Mouse (Mus musculus) liver, embryonic 16.5 days (tissue): Measurements from ENCODE around the gene Hectd1. TPM values are rescaled to one million over a fixed set of nuclear protein-coding genes. Genes with fewer than 3 reads are reported as not detected.

ENCODE experiments used
- ATAC-seq: fragments of 200-750 bp; cut with Nextera tagmentation; 2 replicates; pipeline ENCODE4 v1.8.0; 2017; ENCODE audit warnings: low read depth, mild to moderate bottlenecking, moderate number of reproducible peaks, moderate library complexity
- H3K27ac ChIP-seq: fragments of 300-500 bp; sonication (generic); 2 replicates; pipeline ENCODE4 v1.5.1; 2014; ENCODE audit warnings: mild to moderate bottlenecking, low read length
- H3K27me3 ChIP-seq: fragments of 300-500 bp; sonication (generic); 2 replicates; pipeline ENCODE4 v1.6.1; 2014; ENCODE audit warnings: low read depth, low read length, mixed read lengths; ENCODE audit not compliant: control insufficient read depth, insufficient read depth
- H3K36me3 ChIP-seq: fragments of 300-500 bp; sonication (generic); 2 replicates; pipeline ENCODE4 v1.6.1; 2014; ENCODE audit warnings: mild to moderate bottlenecking; ENCODE audit not compliant: control insufficient read depth, insufficient read depth
- H3K4me1 ChIP-seq: fragments of 300-500 bp; sonication (generic); 2 replicates; pipeline ENCODE4 v1.6.1; 2014; ENCODE audit warnings: low read depth, low read length, mixed read lengths; ENCODE audit not compliant: control insufficient read depth
- H3K4me2 ChIP-seq: fragments of 300-500 bp; sonication (generic); 2 replicates; pipeline ENCODE4 v1.6.1; 2014; ENCODE audit warnings: low read depth, low read length, mixed read lengths
- H3K4me3 ChIP-seq: fragments of 300-500 bp; sonication (generic); 2 replicates; pipeline ENCODE4 v1.5.1; 2014; ENCODE audit warnings: low read depth, mild to moderate bottlenecking, low read length
- H3K9ac ChIP-seq: fragments of 300-500 bp; sonication (generic); 2 replicates; pipeline ENCODE4 v1.6.1; 2014; ENCODE audit warnings: low read depth, low read length
- H3K9me3 ChIP-seq: fragments of 300-500 bp; sonication (generic); replicated peaks from 2 replicates; pipeline ENCODE4 v1.6.1; 2016; ENCODE audit warnings: low read length; ENCODE audit not compliant: control insufficient read depth
- WGBS: fragments of 180-500 bp; shearing (Covaris S2); extraction: QIAGEN DNeasy Blood & Tissue Kit; methylation state at CpG from one replicate; pipeline ENCODE4 v1.1.7; 2014; ENCODE audit not compliant: insufficient replicate concordance; 5-methylcytosine and 5-hydroxymethylcytosine counted together
- polyA plus RNA-seq: library from polyadenylated mRNA; unstranded; fragments of >200 nt; fragmentation: Nextera tagmentation; extraction: Ambion mirVana; gene quantifications from 2 replicates; pipeline ENCODE4 v1.2.1, GENCODE M21; 2015

Gene Hectd1
- polyA plus RNA-seq, 1 experiment from 2014 or later: 24.6 TPM

DNA sequence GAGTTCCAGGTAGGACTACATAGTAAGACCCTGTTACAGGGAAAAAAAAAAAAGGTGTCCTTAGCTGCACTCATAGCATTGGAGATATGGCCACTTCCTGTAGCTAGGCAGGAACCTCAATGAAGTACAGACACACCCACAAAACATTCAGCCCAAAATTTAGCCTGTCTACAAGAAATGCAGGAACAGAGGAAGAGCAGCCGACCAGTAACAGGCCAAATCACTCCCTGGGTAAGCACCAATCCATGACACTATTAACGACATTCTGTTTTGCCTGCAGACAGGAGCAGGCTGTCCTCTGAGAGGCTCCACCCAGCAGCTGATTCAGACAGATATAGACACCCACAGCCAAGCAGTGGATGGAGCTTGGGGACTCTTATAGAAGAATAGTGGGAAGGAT, 8.1 kb downstream of the Hectd1 start:
- Histone ChIP-seq H3K4me3 (peak overlapping the region; percentile 21; the same call in 1 of the 2 replicates), H3K27me3 (no peaks in the 10 kb centered on the region), H3K4me2 (peak overlapping the region; percentile 52), H3K9ac (no peak overlapping the region), H3K9me3 (no peaks in the 10 kb centered on the region), H3K27ac (peak overlapping the region; percentile 77), H3K36me3 (peaks cover 16% of the 10 kb centered on the region), H3K4me1 (peaks cover 52% of the 10 kb centered on the region)
- peak; percentile 81 for ATAC-seq
- 15% methylated on average over 2 of the region's 2 CpGs for WGBS

DNA sequence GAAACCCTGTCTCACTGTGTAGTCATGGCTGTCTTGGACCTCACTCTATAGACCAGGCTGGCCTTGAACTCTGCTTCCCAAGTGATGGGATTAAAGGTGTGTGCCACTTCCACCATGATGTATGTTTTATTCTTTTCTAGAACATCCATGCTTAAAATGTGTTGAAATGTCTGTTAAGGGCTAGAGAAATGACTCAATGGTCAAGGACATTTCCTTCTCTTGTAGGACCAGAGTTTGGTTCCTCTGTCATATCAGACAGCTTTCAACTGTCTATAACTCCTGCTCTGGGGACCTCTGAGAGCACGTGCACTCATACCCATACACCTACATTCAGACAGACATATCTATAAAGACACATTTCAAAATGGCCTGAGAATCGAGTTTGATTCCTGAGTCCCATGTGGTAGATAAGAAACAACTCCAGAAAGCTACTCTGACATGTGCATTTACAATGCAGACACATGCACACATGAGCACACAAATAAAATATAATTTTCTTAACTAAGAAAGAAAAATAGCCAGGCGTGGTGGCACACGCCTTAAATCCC, 9.3 kb downstream of the Hectd1 start:
- Histone ChIP-seq H3K36me3 (peaks cover 15% of the 10 kb centered on the region), H3K9ac (no peak overlapping the region), H3K9me3 (no peaks in the 10 kb centered on the region), H3K4me2 (peak overlapping the region; percentile 4; the same call in 1 of the 2 replicates), H3K4me3 (no peak overlapping the region), H3K27ac (peak overlapping the region; percentile 47), H3K27me3 (no peaks in the 10 kb centered on the region), H3K4me1 (peaks cover 49% of the 10 kb centered on the region)
- ATAC-seq: peak; percentile 51
- WGBS: 39% methylated on average over 4 of the region's 4 CpGs

DNA sequence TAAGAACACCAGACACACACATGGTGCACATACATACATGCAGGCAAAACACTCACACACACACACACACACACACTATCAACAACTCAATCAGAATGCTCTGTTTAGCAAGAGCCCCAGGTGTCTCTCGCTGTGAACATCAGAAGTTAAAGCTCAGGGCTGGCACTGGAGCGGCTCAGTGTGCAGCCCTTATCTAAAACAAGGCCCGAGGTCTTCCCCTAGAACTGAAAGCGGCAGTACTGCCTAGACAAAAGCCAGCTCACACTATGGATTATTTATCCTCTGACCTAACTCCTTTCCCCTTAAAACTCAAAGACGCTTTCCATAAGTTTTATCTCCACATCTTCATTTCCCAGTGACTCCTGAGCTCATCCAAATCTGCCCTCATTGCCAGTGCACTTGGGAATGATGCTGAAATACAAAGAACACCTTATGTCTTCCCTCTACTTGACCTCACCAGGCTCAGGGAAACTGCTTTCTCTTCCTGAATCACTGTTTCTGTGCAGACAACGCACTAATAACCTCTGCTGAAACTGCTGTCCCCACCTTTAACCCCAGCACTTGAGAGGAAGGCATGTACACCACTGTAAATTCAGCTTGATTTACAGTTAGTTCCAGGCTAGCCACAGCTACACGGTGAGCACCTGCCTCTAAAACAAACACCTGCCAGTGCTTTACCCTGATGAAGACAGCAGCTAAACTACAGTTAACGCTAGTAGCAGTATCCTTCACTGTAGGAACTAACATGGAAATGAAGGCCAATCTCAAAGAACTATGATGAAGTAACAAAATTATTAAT, 11.3 kb downstream of the Hectd1 start:
- 45% methylated on average over 8 of the region's 8 CpGs for WGBS
- Histone ChIP-seq H3K9ac (0 out of 2 replicates have a peak overlapping the region, but pooled peaks have one; percentile 3), H3K4me3 (no peak overlapping the region), H3K9me3 (no peaks in the 10 kb centered on the region), H3K27me3 (no peaks in the 10 kb centered on the region), H3K4me1 (peaks cover 46% of the 10 kb centered on the region), H3K27ac (peak overlapping the region; percentile 12; the same call in 1 of the 2 replicates), H3K36me3 (peaks cover 6% of the 10 kb centered on the region; the same call in 1 of the 2 replicates), H3K4me2 (peak overlapping the region; percentile 23; the same call in 1 of the 2 replicates)
- ATAC-seq: no peak

DNA sequence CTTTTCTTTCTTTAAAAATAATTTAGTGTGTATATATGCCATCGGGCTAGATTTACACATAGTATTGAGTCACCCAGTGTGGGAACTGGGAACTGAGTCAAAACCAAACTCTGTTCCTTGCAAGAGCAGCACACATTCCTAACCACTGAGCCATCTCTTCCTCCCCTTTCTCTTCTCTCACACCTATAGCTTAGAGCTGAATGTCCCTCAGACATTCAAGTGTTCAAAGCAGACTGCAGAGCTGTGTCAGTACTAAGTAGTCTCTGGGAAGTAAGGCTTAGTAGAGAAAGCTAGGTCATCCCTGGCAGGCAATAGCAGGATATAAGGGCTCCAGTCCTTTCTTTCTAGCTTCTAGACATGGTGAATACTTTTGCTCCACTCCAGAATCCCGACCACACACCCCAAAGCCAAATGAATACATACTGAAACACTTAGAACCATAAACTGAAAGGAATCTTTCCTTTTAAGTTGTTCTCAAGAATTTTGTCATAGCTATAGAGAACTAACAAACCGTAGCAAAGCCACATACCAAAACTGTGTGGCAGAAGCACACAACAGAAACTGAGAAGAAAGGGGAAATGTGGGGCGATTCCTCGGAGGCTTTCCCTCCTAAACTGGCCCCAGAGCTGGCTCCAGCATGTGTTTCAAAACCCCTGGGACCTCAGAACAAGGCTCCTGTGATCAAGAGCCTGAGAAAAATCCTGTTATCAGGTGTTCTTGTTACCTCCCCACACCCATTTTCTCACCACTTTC, 17.8 kb downstream of the Hectd1 start:
- Histone ChIP-seq H3K27ac (no peak overlapping the region), H3K4me2 (no peak overlapping the region), H3K9me3 (no peaks in the 10 kb centered on the region), H3K36me3 (peaks cover 12% of the 10 kb centered on the region), H3K9ac (no peak overlapping the region), H3K27me3 (no peaks in the 10 kb centered on the region), H3K4me3 (no peak overlapping the region), H3K4me1 (peaks cover 15% of the 10 kb centered on the region)
- no peak for ATAC-seq
- 66% methylated on average over 5 of the region's 5 CpGs for WGBS

GRCm38 (mm10) chr12:51810564-51810963, 18.8 kb downstream of the Hectd1 start:
- H3K4me1 ChIP-seq: peaks cover 15% of the 10 kb centered on the region

DNA sequence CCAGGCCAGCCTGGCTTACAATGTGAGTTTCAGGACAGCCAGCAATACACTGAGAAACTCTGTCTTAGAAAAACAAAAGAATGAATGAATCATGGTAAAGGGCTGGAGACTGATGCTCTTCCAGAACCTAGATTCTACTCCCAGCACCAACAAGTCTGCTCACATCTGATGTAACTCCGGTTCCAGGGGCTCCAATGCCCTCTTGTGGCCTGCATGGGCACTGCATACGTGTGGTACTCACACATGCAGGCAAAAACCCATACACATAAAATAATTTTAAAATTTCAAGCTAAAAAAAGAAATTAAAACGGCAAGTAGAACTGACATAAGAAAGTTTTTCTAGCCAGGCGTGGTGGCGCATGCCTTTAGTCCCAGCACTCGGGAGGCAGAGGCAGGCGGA, 44.5 kb downstream of the Hectd1 start:
- Histone ChIP-seq H3K9ac (no peak overlapping the region), H3K4me1 (no peaks in the 10 kb centered on the region), H3K27me3 (no peaks in the 10 kb centered on the region), H3K36me3 (peaks cover 81% of the 10 kb centered on the region), H3K4me2 (no peak overlapping the region), H3K27ac (no peak overlapping the region), H3K9me3 (no peaks in the 10 kb centered on the region), H3K4me3 (no peak overlapping the region)
- ATAC-seq: peak; percentile 35; the same call in 1 of the 2 replicates
- WGBS: 82% methylated on average over 7 of the region's 7 CpGs

More at GRCm38 (mm10) chr12:51810564-51810963, 18.8 kb downstream of the Hectd1 start:
- Histone ChIP-seq H3K27me3 (no peaks in the 10 kb centered on the region), H3K27ac (no peak overlapping the region), H3K36me3 (peaks cover 19% of the 10 kb centered on the region), H3K9me3 (no peaks in the 10 kb centered on the region), H3K9ac (no peak overlapping the region), H3K4me2 (no peak overlapping the region), H3K4me3 (no peak overlapping the region)
- ATAC-seq: no peak

- ATAC-seq: no peak
- WGBS: 83% methylated on average over 15 of the region's 15 CpGs
- Histone ChIP-seq H3K27ac (no peak overlapping the region), H3K9ac (no peak overlapping the region), H3K9me3 (no peaks in the 10 kb centered on the region), H3K4me3 (no peak overlapping the region), H3K27me3 (no peaks in the 10 kb centered on the region), H3K36me3 (peaks cover 45% of the 10 kb centered on the region), H3K4me1 (no peaks in the 10 kb centered on the region), H3K4me2 (no peak overlapping the region)
These were observed 60.6 kb downstream of the Hectd1 start for GRCm38 (mm10) chr12:51768702-51769101.

- no peak overlapping the region for H3K4me3 ChIP-seq
- H3K9ac ChIP-seq: no peak overlapping the region
- no peaks in the 10 kb centered on the region for H3K27me3 ChIP-seq
- H3K4me1 ChIP-seq: no peaks in the 10 kb centered on the region
- H3K9me3 ChIP-seq: no peaks in the 10 kb centered on the region
- ATAC-seq: peak; percentile 74
- 70% methylated on average over 4 of the region's 4 CpGs for WGBS
- peaks cover 49% of the 10 kb centered on the region for H3K36me3 ChIP-seq
- H3K27ac ChIP-seq: no peak overlapping the region
- no peak overlapping the region for H3K4me2 ChIP-seq
These were observed 61.9 kb downstream of the Hectd1 start for GRCm38 (mm10) chr12:51767454-51767853.
